Mouse (Mus musculus) common myeloid progenitor, adult 5-6 weeks (primary cell): ENCODE data around the gene Mup8. TPM values are rescaled to one million over a fixed set of nuclear protein-coding genes. Genes with fewer than 3 reads are reported as not detected.
"Not testable (repeated sequence)": the region's sequence is repeated elsewhere in the genome, so short reads cannot be mapped to it uniquely, and the experiment has no call there.

Source experiments
- ATAC-seq: replicated peaks from 2 replicates; pipeline ENCODE4 v1.8.0; 2016; ENCODE audit warnings: low read depth, mild to moderate bottlenecking, moderate TSS enrichment, inconsistent platforms; ENCODE audit not compliant: poor library complexity, severe bottlenecking
- total RNA-seq: library from RNA; stranded (forward); fragments of 200-1000, 187-1606 nt; gene quantifications from 2 replicates; pipeline ENCODE4 v1.2.3, GENCODE M21; 2017

Mup8 gene
- not detected in 2 replicates for total RNA-seq

DNA sequence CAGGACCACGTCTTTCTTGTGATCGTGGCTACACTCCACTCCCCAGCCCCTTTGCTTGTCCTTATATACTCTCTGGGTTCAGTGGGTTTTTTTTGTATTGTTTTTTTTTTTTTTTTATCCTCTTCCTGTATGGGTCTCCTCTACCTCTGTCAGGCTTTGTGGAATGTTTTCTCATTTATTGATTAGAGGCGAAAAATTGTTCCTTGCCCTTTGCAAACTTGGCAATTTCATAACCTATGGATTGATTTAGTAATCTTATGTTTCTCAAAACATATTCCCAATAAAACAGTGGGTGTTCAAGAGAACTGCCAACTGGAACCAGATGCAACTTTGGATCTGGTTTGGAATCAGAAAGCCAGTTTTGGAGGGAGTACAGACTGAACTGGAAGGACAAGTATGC lies at the start of gene Mup8:
TSS of gene Mup8 (minus strand) at position 101 of the 400 bp plus-strand sequence.
- not testable (repeated sequence) for ATAC-seq

- not testable (repeated sequence) for ATAC-seq
Observed at GRCm38 (mm10) chr4:60265977-60266770, 43.8 kb upstream of the Mup8 start.

DNA sequence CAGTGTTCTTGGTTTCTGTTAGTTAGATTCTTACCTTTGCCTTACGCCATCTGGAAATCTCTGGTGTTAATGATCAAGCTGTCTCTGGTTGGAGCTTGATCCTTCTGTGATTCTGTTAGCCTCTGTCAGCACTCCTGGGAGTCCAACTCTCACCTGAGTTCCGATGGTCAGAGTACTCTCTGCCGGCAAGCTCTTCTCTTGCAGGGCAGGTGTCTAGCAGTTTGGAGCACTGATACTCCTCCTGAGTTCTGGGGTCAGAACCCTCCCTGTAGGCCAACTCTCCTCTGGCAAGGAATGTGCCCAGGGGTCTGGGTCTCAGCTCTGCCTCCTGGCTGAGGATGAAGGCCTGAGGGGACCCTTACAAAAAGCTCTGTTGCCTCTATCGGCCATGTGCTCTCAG lies 40.3 kb upstream of the Mup8 start:
- ATAC-seq = not testable (repeated sequence)

Other genes starting within 250 kb of the Mup8 start
- not detected in 2 replicates for gene Mup7, start 152.1 kb downstream of the Mup8 start, total RNA-seq
- gene Mup2, start 68.3 kb downstream of the Mup8 start, total RNA-seq = not detected in 2 replicates
- not detected in 2 replicates for gene Mup9, start 199.4 kb upstream of the Mup8 start, total RNA-seq